Mouse (Mus musculus) mouse embryonic stem cell (cell line): ENCODE data around the gene Mrps25.

ENCODE experiments used
- in situ Hi-C, 2 experiments: fragments of 300-500 bp; cut with MboI; formaldehyde crosslinking; loops; 1 replicate in 1 of 2; 3 replicates in 1 of 2; pipeline ENCODE4 v1.14.3; 2019 to 2020; ENCODE audit warnings: low sequenced_read_pairs in 2 of 2, low pct_unique_long_range_greater_than_20kb in 1 of 2, mixed read lengths in 1 of 2; ENCODE audit not compliant: unreplicated experiment in 1 of 2

Mrps25 gene

GRCm38 (mm10) chr6:92183621-92184131, at the start of gene Mrps25:
TSS of gene Mrps25 (minus strand) at chr6:92184033.
- in situ Hi-C loops, result no loop called here

- in situ Hi-C loops, result no loop called here
Observed at GRCm38 (mm10) chr6:92231762-92232161, 47.9 kb upstream of the Mrps25 start.

- in situ Hi-C loops, result no loop called here
Observed at GRCm38 (mm10) chr6:92231356-92231755, 47.5 kb upstream of the Mrps25 start.

GRCm38 (mm10) chr6:92229586-92229985, 45.8 kb upstream of the Mrps25 start:
- in situ Hi-C loops, result no loop called here

- in situ Hi-C loops, result no loop called here
Observed at GRCm38 (mm10) chr6:92229103-92229502, 45.3 kb upstream of the Mrps25 start.

- in situ Hi-C loops, result loop anchor here in 1 of 2 experiments (5.0 kb wide), 1 partner anchor 47 kb away; no protein-coding TSS in a partner anchor
Observed at GRCm38 (mm10) chr6:92224981-92225380, 41.1 kb upstream of the Mrps25 start.

GRCm38 (mm10) chr6:92222021-92222420, 38.2 kb upstream of the Mrps25 start:
- in situ Hi-C loops, result loop anchor here in 1 of 2 experiments (5.0 kb wide), 1 partner anchor 50 kb away; no protein-coding TSS in a partner anchor

DNA sequence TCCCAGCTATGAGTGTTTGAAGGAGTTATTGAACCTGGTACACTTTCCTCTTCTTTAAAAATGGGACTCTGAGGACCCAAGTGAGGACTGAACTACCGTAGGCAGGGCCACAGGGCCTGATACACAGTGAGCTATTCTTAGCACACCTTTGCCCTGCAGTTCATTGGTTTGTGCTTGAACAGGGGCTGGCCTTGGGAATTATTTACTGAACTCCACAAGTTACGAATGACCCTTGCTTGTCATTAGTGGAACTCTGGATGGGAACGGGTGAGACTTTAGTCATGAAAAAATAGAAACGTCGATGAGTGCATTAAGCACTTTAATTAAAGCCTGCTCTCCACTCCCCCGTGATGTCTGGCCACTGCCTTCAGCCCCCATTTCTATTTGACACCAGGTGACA, 37.8 kb upstream of the Mrps25 start:
- in situ Hi-C loops, result loop anchor here in 1 of 2 experiments (5.0 kb wide), 1 partner anchor 51 kb away; no protein-coding TSS in a partner anchor

- in situ Hi-C loops, result no loop called here
Observed at GRCm38 (mm10) chr6:92219445-92219844, 35.6 kb upstream of the Mrps25 start.

GRCm38 (mm10) chr6:92214773-92215449, 31.1 kb upstream of the Mrps25 start, which contains the start of gene Rbsn:
TSS of gene Rbsn (minus strand) at chr6:92214925.
- in situ Hi-C loops, result no loop called here

GRCm38 (mm10) chr6:92214055-92214772, 30.4 kb upstream of the Mrps25 start:
- in situ Hi-C loops, result no loop called here

GRCm38 (mm10) chr6:92199414-92199813, 15.6 kb upstream of the Mrps25 start:
- in situ Hi-C loops, result no loop called here

GRCm38 (mm10) chr6:92184178-92184577, 345 bp upstream of the Mrps25 start:
- in situ Hi-C loops, result no loop called here

DNA sequence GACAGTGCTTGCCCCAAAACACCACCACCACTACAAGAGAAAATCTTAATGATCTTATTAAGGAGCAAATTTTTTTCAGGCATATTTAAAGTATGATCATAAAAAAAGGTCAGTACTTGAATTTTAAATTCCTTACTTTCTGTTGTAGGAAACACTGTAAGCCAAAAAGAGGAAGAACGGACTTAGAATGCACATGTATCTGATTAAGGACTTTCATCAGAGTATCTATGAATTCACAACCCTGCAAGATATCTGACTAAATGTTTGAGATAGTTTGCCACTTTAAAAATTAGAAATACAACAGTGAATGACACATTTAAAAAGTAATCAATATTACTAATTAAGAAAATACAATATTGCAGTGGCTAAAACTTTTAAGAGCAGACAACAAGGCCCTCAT, 7.4 kb downstream of the Mrps25 start:
- in situ Hi-C loops, result no loop called here

DNA sequence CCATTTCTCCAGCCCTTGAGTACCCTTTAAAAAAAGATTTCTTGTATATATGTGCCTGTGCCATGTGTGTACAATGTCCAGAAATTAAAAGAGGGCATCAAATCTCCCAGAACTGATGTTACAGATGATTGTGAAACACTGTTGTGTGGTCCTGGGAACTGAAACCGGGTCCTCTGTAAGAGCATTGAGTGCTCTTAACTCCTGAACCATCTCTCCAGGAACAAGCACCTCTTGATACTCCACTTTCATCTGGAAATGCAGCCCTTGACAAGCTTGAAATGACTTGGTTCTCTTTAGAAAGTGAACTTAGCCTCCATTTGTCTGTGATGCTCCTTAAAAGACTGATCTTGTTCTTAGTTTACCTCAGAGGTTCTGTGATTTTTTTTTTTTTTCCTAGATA, 21.1 kb downstream of the Mrps25 start:
- in situ Hi-C loops, result no loop called here

DNA sequence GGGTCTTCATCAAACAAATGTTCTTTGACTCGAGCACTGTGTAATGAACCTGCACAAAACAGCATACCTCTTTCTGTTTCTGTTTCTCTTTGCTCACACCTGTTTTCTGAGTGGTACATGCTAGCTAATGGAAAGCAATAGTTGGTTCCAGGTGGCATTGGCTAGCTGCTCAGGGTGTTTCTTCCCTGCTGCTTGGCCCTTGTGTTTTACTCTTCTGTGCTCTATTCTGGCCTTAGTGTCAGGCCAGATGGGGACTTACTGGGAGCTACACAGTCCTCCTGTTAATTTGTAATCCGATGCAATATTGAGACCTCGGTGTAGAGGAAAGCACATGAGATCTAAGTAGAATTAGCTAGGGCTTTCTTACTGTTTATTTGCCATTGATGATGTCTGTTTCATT, 25.0 kb downstream of the Mrps25 start:
- in situ Hi-C loops, result no loop called here

GRCm38 (mm10) chr6:92153774-92154173, 30.1 kb downstream of the Mrps25 start:
- in situ Hi-C loops, result no loop called here

GRCm38 (mm10) chr6:92145881-92146280, 38.0 kb downstream of the Mrps25 start:
- in situ Hi-C loops, result no loop called here

DNA sequence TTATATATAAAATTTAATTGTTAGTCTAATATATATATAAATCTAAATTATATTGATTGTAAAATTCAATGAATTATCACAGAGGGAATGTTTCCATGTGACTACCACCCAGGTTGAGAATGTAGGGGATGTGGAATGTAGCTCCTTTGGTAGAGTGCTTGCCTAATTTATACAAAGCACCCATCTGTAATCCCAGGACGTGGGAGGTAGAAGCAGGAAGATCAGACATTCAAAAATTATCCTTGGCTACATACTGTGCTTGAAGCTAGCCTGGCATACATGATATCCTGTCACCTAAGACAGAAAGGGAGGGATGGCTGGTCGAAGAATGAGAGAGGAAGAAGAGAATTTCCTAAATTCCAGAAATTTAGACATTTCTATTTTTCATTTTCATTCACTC, 47.5 kb downstream of the Mrps25 start:
- in situ Hi-C loops, result no loop called here

GRCm38 (mm10) chr6:92133617-92134016, 50.2 kb downstream of the Mrps25 start:
- in situ Hi-C loops, result no loop called here
